Mouse (Mus musculus): ENCODE results near the gene Msl3l2. TPM values are rescaled to one million over a fixed set of nuclear protein-coding genes. Genes with fewer than 3 reads are reported as not detected.

Gene Msl3l2
- polyA plus RNA-seq, 1 experiment from 2014 or later, result 2.4 TPM

- no peak overlapping the region for H3K9ac ChIP-seq (ENCODE audit: low read depth, low read length)
- H3K9me3 ChIP-seq (ENCODE audit: control insufficient read depth), result no peaks in the 10 kb centered on the region
- H3K36me3 ChIP-seq (ENCODE audit: control insufficient read depth, insufficient read depth), result no peaks in the 10 kb centered on the region
- H3K4me3 ChIP-seq (ENCODE audit: low read depth, low read length), result no peak overlapping the region
- no peaks in the 10 kb centered on the region for H3K27me3 ChIP-seq (replicated peaks; ENCODE audit: control insufficient read depth, insufficient read depth, low read length)
- no peak for ATAC-seq
- H3K4me1 ChIP-seq (replicated peaks; ENCODE audit: control insufficient read depth, insufficient read depth, low read length), result no peaks in the 10 kb centered on the region
- TF ChIP-seq CTCF (IDR thresholded peaks at IDR 0.05; ENCODE audit: low read depth), result no peak
- no peak overlapping the region for H3K4me2 ChIP-seq (replicated peaks; ENCODE audit: low read depth)
- H3K27ac ChIP-seq (ENCODE audit: low read depth, low read length), result no peak overlapping the region
Observed at GRCm38 (mm10) chr10:56096757-56097156, 10.0 kb upstream of the Msl3l2 start.

- 82% methylated on average over 3 of the region's 3 CpGs for WGBS
- TF ChIP-seq CTCF (IDR thresholded peaks at IDR 0.05; ENCODE audit: low read depth), result no peak
- no peak for ATAC-seq
Observed at GRCm38 (mm10) chr10:56099126-56099525, 7.6 kb upstream of the Msl3l2 start.

GRCm38 (mm10) chr10:56099641-56100310 is 6.9 kb upstream of the Msl3l2 start:
- Histone ChIP-seq H3K27me3 (replicated peaks; ENCODE audit: control insufficient read depth, insufficient read depth, low read length) (no peaks in the 10 kb centered on the region), H3K27ac (ENCODE audit: low read depth, low read length) (no peak overlapping the region), H3K4me3 (ENCODE audit: low read depth, low read length) (no peak overlapping the region), H3K4me1 (replicated peaks; ENCODE audit: control insufficient read depth, insufficient read depth, low read length) (no peaks in the 10 kb centered on the region), H3K9ac (ENCODE audit: low read depth, low read length) (no peak overlapping the region), H3K9me3 (ENCODE audit: control insufficient read depth) (no peaks in the 10 kb centered on the region), H3K4me2 (replicated peaks; ENCODE audit: low read depth) (no peak overlapping the region), H3K36me3 (ENCODE audit: control insufficient read depth, insufficient read depth) (no peaks in the 10 kb centered on the region)
- WGBS, result 84% methylated on average over 3 of the region's 3 CpGs
- no peak for ATAC-seq
- no peak for TF ChIP-seq CTCF (IDR thresholded peaks at IDR 0.05; ENCODE audit: low read depth)

More at GRCm38 (mm10) chr10:56099126-56099525, 7.6 kb upstream of the Msl3l2 start:
- no peaks in the 10 kb centered on the region for H3K9me3 ChIP-seq (ENCODE audit: control insufficient read depth)
- H3K9ac ChIP-seq (ENCODE audit: low read depth, low read length), result no peak overlapping the region
- no peak overlapping the region for H3K4me3 ChIP-seq (ENCODE audit: low read depth, low read length)
- H3K27me3 ChIP-seq (replicated peaks; ENCODE audit: control insufficient read depth, insufficient read depth, low read length), result no peaks in the 10 kb centered on the region
- no peaks in the 10 kb centered on the region for H3K36me3 ChIP-seq (ENCODE audit: control insufficient read depth, insufficient read depth)
- no peak overlapping the region for H3K4me2 ChIP-seq (replicated peaks; ENCODE audit: low read depth)
- no peaks in the 10 kb centered on the region for H3K4me1 ChIP-seq (replicated peaks; ENCODE audit: control insufficient read depth, insufficient read depth, low read length)
- H3K27ac ChIP-seq (ENCODE audit: low read depth, low read length), result no peak overlapping the region

- Histone ChIP-seq H3K4me2 (replicated peaks; ENCODE audit: low read depth) (peak overlapping the region; percentile 65), H3K27me3 (replicated peaks; ENCODE audit: control insufficient read depth, insufficient read depth, low read length) (no peaks in the 10 kb centered on the region), H3K9me3 (ENCODE audit: control insufficient read depth) (no peaks in the 10 kb centered on the region), H3K4me3 (ENCODE audit: low read depth, low read length) (peak overlapping the region; percentile 41), H3K27ac (ENCODE audit: low read depth, low read length) (no peak overlapping the region; the same call in 1 of the 2 replicates), H3K4me1 (replicated peaks; ENCODE audit: control insufficient read depth, insufficient read depth, low read length) (no peaks in the 10 kb centered on the region), H3K36me3 (ENCODE audit: control insufficient read depth, insufficient read depth) (no peaks in the 10 kb centered on the region), H3K9ac (ENCODE audit: low read depth, low read length) (peak overlapping the region; percentile 53)
- WGBS, result 60% methylated on average over 1 of the region's 1 CpGs
- no peak for TF ChIP-seq CTCF (IDR thresholded peaks at IDR 0.05; ENCODE audit: low read depth)
- ATAC-seq, result peak; percentile 59
Observed at GRCm38 (mm10) chr10:56106996-56107334, 248 bp downstream of the Msl3l2 start.

GRCm38 (mm10) chr10:56114951-56115635 is 8.4 kb downstream of the Msl3l2 start:
- peak; percentile 18; the same call in 1 of the 2 replicates for TF ChIP-seq CTCF (IDR thresholded peaks at IDR 0.05; ENCODE audit: low read depth)
- peak; percentile 82 for ATAC-seq
- H3K4me2 ChIP-seq (replicated peaks; ENCODE audit: low read depth), result peak overlapping the region; percentile 89
- WGBS, result 1% methylated on average over 50 of the region's 50 CpGs
- no peaks in the 10 kb centered on the region for H3K36me3 ChIP-seq (ENCODE audit: control insufficient read depth, insufficient read depth)
- no peaks in the 10 kb centered on the region for H3K27me3 ChIP-seq (replicated peaks; ENCODE audit: control insufficient read depth, insufficient read depth, low read length)
- H3K9ac ChIP-seq (ENCODE audit: low read depth, low read length), result peak overlapping the region; percentile 58
- no peak overlapping the region for H3K27ac ChIP-seq (ENCODE audit: low read depth, low read length)
- H3K9me3 ChIP-seq (ENCODE audit: control insufficient read depth), result no peaks in the 10 kb centered on the region
- peak overlapping the region; percentile 51 for H3K4me3 ChIP-seq (ENCODE audit: low read depth, low read length)
- peaks cover 13% of the 10 kb centered on the region; the same call in 1 of the 2 replicates for H3K4me1 ChIP-seq (replicated peaks; ENCODE audit: control insufficient read depth, insufficient read depth, low read length)

GRCm38 (mm10) chr10:56115636-56116180 is 9.0 kb downstream of the Msl3l2 start:
- TF ChIP-seq CTCF (IDR thresholded peaks at IDR 0.05; ENCODE audit: low read depth), result no peak; the same call in 1 of the 2 replicates
- no peaks in the 10 kb centered on the region for H3K9me3 ChIP-seq (ENCODE audit: control insufficient read depth)
- 20% methylated on average over 23 of the region's 27 CpGs for WGBS

More at GRCm38 (mm10) chr10:56115636-56116180, 9.0 kb downstream of the Msl3l2 start:
- Histone ChIP-seq H3K4me3 (ENCODE audit: low read depth, low read length) (peak overlapping the region; percentile 51), H3K27me3 (replicated peaks; ENCODE audit: control insufficient read depth, insufficient read depth, low read length) (no peaks in the 10 kb centered on the region), H3K27ac (ENCODE audit: low read depth, low read length) (no peak overlapping the region), H3K36me3 (ENCODE audit: control insufficient read depth, insufficient read depth) (no peaks in the 10 kb centered on the region), H3K4me1 (replicated peaks; ENCODE audit: control insufficient read depth, insufficient read depth, low read length) (peaks cover 13% of the 10 kb centered on the region; the same call in 1 of the 2 replicates), H3K4me2 (replicated peaks; ENCODE audit: low read depth) (peak overlapping the region; percentile 89), H3K9ac (ENCODE audit: low read depth, low read length) (peak overlapping the region; percentile 58)
- peak; percentile 57 for ATAC-seq
